ENCODE assay signal across 9 mouse cellular contexts in genomic region chr1:180401725-180402124, GRCm38 (mm10).
A peak's percentile ranks its signal among the peaks of the same experiment; 100 is the strongest.
DNase-seq lines count a peak whose midpoint lies in the region; ATAC-seq and TF ChIP-seq lines count a peak whose summit lies in the region.
"Had no signal": no experiment of that assay in that cellular context is flagged by ENCODE, and none has a peak within 500 bp of the region (broad histone marks: within the 10 kb centered on the region; RNA-seq: fewer than 3 reads in every experiment).

No protein-coding gene starts in this region.

- 72% methylated on average over 6 of the region's 6 CpGs for WGBS in lung, embryonic 14.5 days
- 86% methylated on average over 6 of the region's 6 CpGs for WGBS in forebrain, embryonic 12.5 days

- TF ChIP-seq CTCF in gastrocnemius, adult 2 months (IDR thresholded peaks at IDR 0.05), result no peak
- no peak for TF ChIP-seq CTCF in lung, embryonic 14.5 days (IDR thresholded peaks at IDR 0.05; ENCODE audit: low read depth)
- no peak for TF ChIP-seq CTCF in left cerebral cortex, adult 2 months (IDR thresholded peaks at IDR 0.05)

- H3K4me1 ChIP-seq in lung, embryonic 14.5 days (ENCODE audit: insufficient read depth), result peaks cover 32% of the 10 kb centered on the region
- H3K4me1 ChIP-seq in forebrain, embryonic 12.5 days, result no peaks in the 10 kb centered on the region

- no peak overlapping the region for H3K9ac ChIP-seq in lung, embryonic 14.5 days
- H3K9ac ChIP-seq in forebrain, embryonic 12.5 days, result no peak overlapping the region

- H3K4me3 ChIP-seq in gastrocnemius, adult 2 months, result peak overlapping the region; percentile 11; the same call in 1 of the 2 replicates
- no peak overlapping the region for H3K4me3 ChIP-seq in lung, embryonic 14.5 days (ENCODE audit: low read depth, low read length)
- no peak overlapping the region for H3K4me3 ChIP-seq in forebrain, embryonic 12.5 days (replicated peaks)
- no peak overlapping the region for H3K4me3 ChIP-seq in left cerebral cortex, adult 2 months
- H3K4me3 ChIP-seq: myocyte had no signal

- H3K9me3 ChIP-seq in lung, embryonic 14.5 days (ENCODE audit: low read depth, low read length), result no peaks in the 10 kb centered on the region
- H3K9me3 ChIP-seq in forebrain, embryonic 12.5 days, result no peaks in the 10 kb centered on the region

- no peaks in the 10 kb centered on the region for H3K36me3 ChIP-seq in lung, embryonic 14.5 days (ENCODE audit: insufficient read depth)
- no peaks in the 10 kb centered on the region for H3K36me3 ChIP-seq in forebrain, embryonic 12.5 days (replicated peaks)

- DNase-seq in gastrocnemius, adult 2 months, result no peak
- no peak for DNase-seq in gastrocnemius, postnatal 10 days
- no peak for DNase-seq in lung, embryonic 14.5 days
- DNase-seq in lung, postnatal 10 days, result no peak
- DNase-seq in thymus, postnatal 36 days, result peak; percentile 41 to 65
- DNase-seq in left cerebral cortex, adult 2 months (ENCODE audit: extremely low spot score in 1 of 2, low spot score in 2 of 2), result no peak

- peak overlapping the region; percentile 96 for H3K27ac ChIP-seq in gastrocnemius, adult 2 months
- H3K27ac ChIP-seq in lung, embryonic 14.5 days (ENCODE audit: low read depth), result peak overlapping the region; percentile 69; the same call in 1 of the 2 replicates
- no peak overlapping the region for H3K27ac ChIP-seq in forebrain, embryonic 12.5 days
- H3K27ac ChIP-seq in left cerebral cortex, adult 2 months, result no peak overlapping the region

- intact Hi-C loops in gastrocnemius, adult 2 months (cut with DNase I), result no loop called here
- intact Hi-C loops in left cerebral cortex, adult 2 months (cut with DNase I), result no loop called here

- H3K27me3 ChIP-seq in lung, embryonic 14.5 days (ENCODE audit: insufficient read depth, low read length), result no peaks in the 10 kb centered on the region
- no peaks in the 10 kb centered on the region for H3K27me3 ChIP-seq in forebrain, embryonic 12.5 days

- no peak overlapping the region for H3K4me2 ChIP-seq in lung, embryonic 14.5 days
- H3K4me2 ChIP-seq in forebrain, embryonic 12.5 days, result no peak overlapping the region

- no peak for ATAC-seq in lung, embryonic 14.5 days (ENCODE audit: insufficient read depth)
- peak; percentile 59 for ATAC-seq in megakaryocyte, adult 5-6 weeks (ENCODE audit: poor library complexity, severe bottlenecking)
- no peak for ATAC-seq in forebrain, embryonic 12.5 days (ENCODE audit: low FRiP score)

Comparison
In these comparisons a context has a peak if more than half of its experiments do, and no peak if none do; other contexts are left out.
1. DNase-seq: peak in thymus, postnatal 36 days (2 of 2); none in gastrocnemius, adult 2 months (single experiment), gastrocnemius, postnatal 10 days (single experiment), lung, embryonic 14.5 days (single experiment), lung, postnatal 10 days (single experiment) and left cerebral cortex, adult 2 months (0 of 2).
2. H3K27ac ChIP-seq: peak in gastrocnemius, adult 2 months (single experiment) and lung, embryonic 14.5 days (single experiment); none in forebrain, embryonic 12.5 days (single experiment) and left cerebral cortex, adult 2 months (single experiment).